Mouse (Mus musculus): Measurements from ENCODE around the gene Gpx4. TPM values are rescaled to one million over a fixed set of nuclear protein-coding genes. Genes with fewer than 3 reads are reported as not detected.
A peak's percentile ranks its signal among the peaks of the same experiment; 100 is the strongest.

The Gpx4 gene
- 617 and 706 TPM in 2 replicates for polyA plus RNA-seq (2015; fragmentation: Nextera tagmentation; extraction: Ambion mirVana)

DNA sequence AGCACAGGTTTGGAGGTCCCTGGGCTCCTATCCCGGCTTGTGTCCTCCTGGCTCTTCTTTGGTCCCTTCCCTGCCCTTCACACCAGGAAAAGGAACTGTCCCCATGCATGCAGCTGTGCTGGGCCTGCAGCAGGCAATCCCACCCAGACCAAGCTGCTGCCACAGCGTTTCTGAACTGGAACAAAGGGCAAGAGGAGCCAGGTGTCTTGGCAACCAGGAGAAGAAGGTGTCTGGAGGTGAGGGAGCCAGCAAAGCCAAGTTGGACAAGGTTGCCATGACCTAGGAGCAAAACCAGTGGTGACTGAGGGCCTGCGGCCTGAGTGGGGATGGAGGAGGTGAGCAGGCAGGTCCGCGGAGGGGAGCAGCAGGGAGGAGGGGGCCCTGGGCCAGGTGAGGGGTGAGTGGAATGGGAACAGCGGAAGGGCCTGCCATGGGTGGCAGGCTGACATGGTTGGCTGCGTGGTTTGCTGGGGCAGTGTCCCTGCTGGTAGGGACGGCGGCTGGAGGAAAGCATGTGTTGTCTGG, at the start of gene Gpx4:
Gpx4 (plus strand) TSS at position 126 of the 525 bp plus-strand sequence.
- H3K4me2 ChIP-seq (replicated peaks; ENCODE audit: low read depth, low read length), result no peak within 1 kb of the TSS
- H3K27me3 ChIP-seq (ENCODE audit: insufficient read depth, low read length), result no peaks in the 10 kb centered on the region
- no peak for ATAC-seq (ENCODE audit: low FRiP score, low TSS enrichment)
- 38% methylated on average over 9 of the region's 9 CpGs for WGBS
- peak within 1 kb of the TSS; percentile 67 for H3K27ac ChIP-seq (ENCODE audit: low read length)
- H3K4me3 ChIP-seq (ENCODE audit: low read length), result no peak within 1 kb of the TSS
- peak within 1 kb of the TSS; percentile 43 for H3K9ac ChIP-seq (replicated peaks; ENCODE audit: low read length)
- H3K36me3 ChIP-seq (ENCODE audit: insufficient read depth, low read length), result no peaks in the 10 kb centered on the region
- H3K9me3 ChIP-seq (ENCODE audit: low read length), result no peaks in the 10 kb centered on the region
- H3K4me1 ChIP-seq (ENCODE audit: insufficient read depth, low read length), result peaks cover 29% of the 10 kb centered on the region

DNA sequence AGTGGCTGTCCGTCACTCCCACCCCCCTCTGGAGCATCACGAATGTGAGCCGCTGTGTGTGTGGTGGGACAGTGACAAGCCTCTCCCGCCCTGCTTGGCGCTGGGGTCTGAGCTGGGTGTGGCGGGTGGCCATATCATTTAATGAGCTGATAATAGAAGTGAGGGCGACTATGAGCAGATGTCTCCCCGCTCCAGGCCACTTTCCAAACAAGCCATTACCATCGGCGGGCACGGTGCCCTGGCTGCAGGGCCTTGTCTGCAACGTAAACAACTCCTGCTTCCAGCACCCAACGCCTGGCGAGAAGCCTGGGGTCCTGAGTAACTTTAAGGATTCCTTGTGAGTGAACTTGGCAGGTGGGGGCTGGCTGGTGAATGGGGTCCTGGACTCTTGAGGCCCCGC, 49.1 kb upstream of the Gpx4 start:
- Histone ChIP-seq H3K9me3 (ENCODE audit: low read length) (no peaks in the 10 kb centered on the region), H3K4me1 (ENCODE audit: insufficient read depth, low read length) (peaks cover 24% of the 10 kb centered on the region), H3K9ac (replicated peaks; ENCODE audit: low read length) (peak overlapping the region; percentile 47), H3K27ac (ENCODE audit: low read length) (no peak overlapping the region), H3K27me3 (ENCODE audit: insufficient read depth, low read length) (peaks cover 10% of the 10 kb centered on the region; the same call in 1 of the 2 replicates), H3K36me3 (ENCODE audit: insufficient read depth, low read length) (peaks cover 20% of the 10 kb centered on the region), H3K4me2 (replicated peaks; ENCODE audit: low read depth, low read length) (peak overlapping the region; percentile 89), H3K4me3 (ENCODE audit: low read length) (peak overlapping the region; percentile 55)
- WGBS, result 11% methylated on average over 15 of the region's 15 CpGs
- ATAC-seq (ENCODE audit: low FRiP score, low TSS enrichment), result no peak

GRCm38 (mm10) chr10:80001945-80002344, 45.0 kb upstream of the Gpx4 start:
- Histone ChIP-seq H3K9ac (replicated peaks; ENCODE audit: low read length) (no peak overlapping the region), H3K27ac (ENCODE audit: low read length) (no peak overlapping the region), H3K4me1 (ENCODE audit: insufficient read depth, low read length) (peaks cover 26% of the 10 kb centered on the region), H3K36me3 (ENCODE audit: insufficient read depth, low read length) (no peaks in the 10 kb centered on the region), H3K4me2 (replicated peaks; ENCODE audit: low read depth, low read length) (no peak overlapping the region), H3K27me3 (ENCODE audit: insufficient read depth, low read length) (peaks cover 14% of the 10 kb centered on the region), H3K9me3 (ENCODE audit: low read length) (no peaks in the 10 kb centered on the region), H3K4me3 (ENCODE audit: low read length) (no peak overlapping the region)
- 79% methylated on average over 9 of the region's 9 CpGs for WGBS
- ATAC-seq (ENCODE audit: low FRiP score, low TSS enrichment), result no peak

DNA sequence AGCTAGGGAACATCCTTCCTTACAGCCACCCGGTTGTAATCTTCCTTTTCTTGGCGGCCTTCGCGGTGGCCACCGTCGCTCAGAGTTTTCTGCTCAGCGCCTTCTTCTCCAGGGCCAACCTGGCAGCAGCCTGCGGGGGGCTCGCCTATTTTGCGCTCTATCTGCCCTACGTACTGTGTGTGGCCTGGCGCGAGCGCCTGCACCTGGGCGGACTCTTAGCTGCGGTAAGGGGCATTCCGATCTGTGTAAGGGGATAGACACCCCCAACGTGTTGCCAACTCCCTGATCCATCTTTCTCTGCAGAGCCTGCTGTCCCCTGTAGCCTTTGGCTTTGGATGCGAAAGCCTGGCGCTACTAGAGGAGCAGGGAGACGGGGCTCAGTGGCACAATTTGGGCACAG, 44.1 kb upstream of the Gpx4 start:
- peaks cover 14% of the 10 kb centered on the region for H3K27me3 ChIP-seq (ENCODE audit: insufficient read depth, low read length)

GRCm38 (mm10) chr10:80003374-80004232, 43.4 kb upstream of the Gpx4 start:
- Histone ChIP-seq H3K4me3 (ENCODE audit: low read length) (no peak overlapping the region), H3K4me2 (replicated peaks; ENCODE audit: low read depth, low read length) (no peak overlapping the region), H3K36me3 (ENCODE audit: insufficient read depth, low read length) (no peaks in the 10 kb centered on the region), H3K9ac (replicated peaks; ENCODE audit: low read length) (peak overlapping the region; percentile 36; the same call in 1 of the 2 replicates), H3K4me1 (ENCODE audit: insufficient read depth, low read length) (peaks cover 12% of the 10 kb centered on the region; the same call in 1 of the 2 replicates), H3K27me3 (ENCODE audit: insufficient read depth, low read length) (peaks cover 14% of the 10 kb centered on the region), H3K27ac (ENCODE audit: low read length) (no peak overlapping the region), H3K9me3 (ENCODE audit: low read length) (no peaks in the 10 kb centered on the region)
- WGBS, result 55% methylated on average over 9 of the region's 9 CpGs
- no peak for ATAC-seq (ENCODE audit: low FRiP score, low TSS enrichment)

More for the DNA sequence above, 44.1 kb upstream of the Gpx4 start:
- no peaks in the 10 kb centered on the region for H3K9me3 ChIP-seq (ENCODE audit: low read length)
- H3K4me3 ChIP-seq (ENCODE audit: low read length), result no peak overlapping the region
- peak overlapping the region; percentile 24 for H3K4me2 ChIP-seq (replicated peaks; ENCODE audit: low read depth, low read length)
- 0 out of 2 replicates have a peak overlapping the region, but pooled peaks have one; percentile 36 for H3K9ac ChIP-seq (replicated peaks; ENCODE audit: low read length)
- ATAC-seq (ENCODE audit: low FRiP score, low TSS enrichment), result no peak
- H3K36me3 ChIP-seq (ENCODE audit: insufficient read depth, low read length), result no peaks in the 10 kb centered on the region
- H3K27ac ChIP-seq (ENCODE audit: low read length), result no peak overlapping the region
- WGBS, result 25% methylated on average over 21 of the region's 21 CpGs
- peaks cover 19% of the 10 kb centered on the region for H3K4me1 ChIP-seq (ENCODE audit: insufficient read depth, low read length)

DNA sequence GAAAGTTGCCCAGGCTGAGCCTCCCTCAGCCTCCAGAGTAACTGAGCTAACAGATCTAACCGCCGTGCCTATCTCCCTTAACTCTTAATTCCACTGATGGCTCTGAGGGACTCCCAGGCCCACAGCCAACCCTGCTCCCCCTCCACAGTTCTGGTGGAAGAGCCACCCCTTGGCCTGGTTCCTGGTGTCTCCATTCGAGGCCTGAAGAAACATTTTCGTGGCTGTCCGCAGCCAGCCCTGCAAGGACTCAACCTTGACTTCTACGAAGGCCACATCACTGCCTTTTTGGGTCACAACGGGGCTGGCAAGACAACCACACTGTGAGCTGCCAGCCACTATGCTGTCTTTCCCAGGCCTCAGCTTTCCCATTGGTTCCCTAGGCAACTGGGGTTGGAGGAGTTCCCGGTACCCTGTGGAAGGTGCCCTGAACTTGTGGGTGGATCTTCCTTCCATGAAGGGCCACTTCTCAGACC, 42.7 kb upstream of the Gpx4 start:
- WGBS, result 88% methylated on average over 8 of the region's 8 CpGs
- no peaks in the 10 kb centered on the region for H3K36me3 ChIP-seq (ENCODE audit: insufficient read depth, low read length)
- H3K9me3 ChIP-seq (ENCODE audit: low read length), result no peaks in the 10 kb centered on the region
- peaks cover 14% of the 10 kb centered on the region for H3K27me3 ChIP-seq (ENCODE audit: insufficient read depth, low read length)
- H3K4me3 ChIP-seq (ENCODE audit: low read length), result no peak overlapping the region
- peaks cover 12% of the 10 kb centered on the region; the same call in 1 of the 2 replicates for H3K4me1 ChIP-seq (ENCODE audit: insufficient read depth, low read length)
- no peak overlapping the region for H3K27ac ChIP-seq (ENCODE audit: low read length)
- H3K4me2 ChIP-seq (replicated peaks; ENCODE audit: low read depth, low read length), result no peak overlapping the region
- no peak for ATAC-seq (ENCODE audit: low FRiP score, low TSS enrichment)
- no peak overlapping the region for H3K9ac ChIP-seq (replicated peaks; ENCODE audit: low read length)

DNA sequence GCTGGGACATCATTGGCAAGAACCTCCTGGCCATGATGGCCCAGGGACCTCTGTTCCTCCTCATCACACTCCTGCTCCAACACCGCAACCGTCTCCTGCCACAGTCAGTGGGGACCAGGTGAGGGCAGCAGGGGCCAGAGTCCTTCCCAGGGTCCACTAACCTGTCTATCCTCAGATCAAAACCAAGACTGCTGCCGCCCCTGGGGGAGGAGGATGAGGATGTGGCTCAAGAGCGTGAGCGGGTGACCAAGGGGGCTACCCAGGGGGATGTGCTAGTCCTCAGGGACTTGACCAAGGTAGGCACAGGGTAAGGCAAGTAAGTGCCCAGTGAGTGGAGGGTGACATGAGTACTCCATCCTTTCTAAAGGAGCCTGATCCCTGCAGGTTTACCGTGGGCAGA, 35.2 kb upstream of the Gpx4 start:
- Histone ChIP-seq H3K9me3 (ENCODE audit: low read length) (peaks cover 11% of the 10 kb centered on the region; the same call in 1 of the 2 replicates), H3K27ac (ENCODE audit: low read length) (no peak overlapping the region), H3K9ac (replicated peaks; ENCODE audit: low read length) (no peak overlapping the region), H3K4me2 (replicated peaks; ENCODE audit: low read depth, low read length) (no peak overlapping the region), H3K27me3 (ENCODE audit: insufficient read depth, low read length) (peaks cover 33% of the 10 kb centered on the region), H3K36me3 (ENCODE audit: insufficient read depth, low read length) (peaks cover 11% of the 10 kb centered on the region; the same call in 1 of the 2 replicates), H3K4me3 (ENCODE audit: low read length) (no peak overlapping the region), H3K4me1 (ENCODE audit: insufficient read depth, low read length) (peaks cover 3% of the 10 kb centered on the region; the same call in 1 of the 2 replicates)
- 88% methylated on average over 6 of the region's 6 CpGs for WGBS
- ATAC-seq (ENCODE audit: low FRiP score, low TSS enrichment), result no peak

DNA sequence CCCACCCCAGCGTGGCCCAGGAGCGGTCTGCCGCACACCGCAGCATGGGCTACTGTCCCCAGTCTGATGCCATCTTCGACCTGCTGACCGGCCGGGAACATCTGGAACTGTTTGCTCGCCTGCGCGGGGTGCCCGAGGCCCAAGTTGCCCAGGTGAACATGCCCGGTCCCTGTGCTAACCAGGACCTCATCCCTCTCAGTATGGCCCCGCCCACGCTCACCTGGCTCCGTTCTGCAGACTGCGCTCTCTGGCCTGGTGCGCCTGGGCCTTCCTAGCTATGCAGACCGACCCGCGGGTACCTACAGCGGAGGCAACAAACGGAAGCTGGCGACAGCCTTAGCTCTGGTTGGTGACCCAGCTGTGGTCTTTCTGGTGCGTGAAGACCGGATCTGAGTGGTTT, 33.4 kb upstream of the Gpx4 start:
- Histone ChIP-seq H3K4me3 (ENCODE audit: low read length) (no peak overlapping the region), H3K9ac (replicated peaks; ENCODE audit: low read length) (no peak overlapping the region), H3K27me3 (ENCODE audit: insufficient read depth, low read length) (peaks cover 33% of the 10 kb centered on the region), H3K4me1 (ENCODE audit: insufficient read depth, low read length) (peaks cover 5% of the 10 kb centered on the region), H3K36me3 (ENCODE audit: insufficient read depth, low read length) (peaks cover 11% of the 10 kb centered on the region; the same call in 1 of the 2 replicates), H3K9me3 (ENCODE audit: low read length) (peaks cover 11% of the 10 kb centered on the region; the same call in 1 of the 2 replicates), H3K27ac (ENCODE audit: low read length) (no peak overlapping the region), H3K4me2 (replicated peaks; ENCODE audit: low read depth, low read length) (no peak overlapping the region)
- ATAC-seq (ENCODE audit: low FRiP score, low TSS enrichment), result no peak
- WGBS, result 35% methylated on average over 25 of the region's 25 CpGs

GRCm38 (mm10) chr10:80014484-80015290, 32.3 kb upstream of the Gpx4 start:
- Histone ChIP-seq H3K4me3 (ENCODE audit: low read length) (no peak overlapping the region), H3K36me3 (ENCODE audit: insufficient read depth, low read length) (peaks cover 10% of the 10 kb centered on the region; the same call in 1 of the 2 replicates), H3K4me2 (replicated peaks; ENCODE audit: low read depth, low read length) (no peak overlapping the region), H3K9ac (replicated peaks; ENCODE audit: low read length) (no peak overlapping the region), H3K4me1 (ENCODE audit: insufficient read depth, low read length) (peaks cover 15% of the 10 kb centered on the region), H3K27ac (ENCODE audit: low read length) (no peak overlapping the region), H3K9me3 (ENCODE audit: low read length) (peaks cover 11% of the 10 kb centered on the region; the same call in 1 of the 2 replicates), H3K27me3 (ENCODE audit: insufficient read depth, low read length) (peaks cover 33% of the 10 kb centered on the region)
- WGBS, result 23% methylated on average over 28 of the region's 28 CpGs
- ATAC-seq (ENCODE audit: low FRiP score, low TSS enrichment), result no peak
